Mouse (Mus musculus): ENCODE measurements at regions not wholly inside any gene's neighbourhood (a gene's known extent, or its start where the extent isn't known, plus 50 kb on each side); places are given as distances from the start of the nearest gene placed in this dataset.
A peak's percentile ranks its signal among the peaks of the same experiment; 100 is the strongest.

DNA sequence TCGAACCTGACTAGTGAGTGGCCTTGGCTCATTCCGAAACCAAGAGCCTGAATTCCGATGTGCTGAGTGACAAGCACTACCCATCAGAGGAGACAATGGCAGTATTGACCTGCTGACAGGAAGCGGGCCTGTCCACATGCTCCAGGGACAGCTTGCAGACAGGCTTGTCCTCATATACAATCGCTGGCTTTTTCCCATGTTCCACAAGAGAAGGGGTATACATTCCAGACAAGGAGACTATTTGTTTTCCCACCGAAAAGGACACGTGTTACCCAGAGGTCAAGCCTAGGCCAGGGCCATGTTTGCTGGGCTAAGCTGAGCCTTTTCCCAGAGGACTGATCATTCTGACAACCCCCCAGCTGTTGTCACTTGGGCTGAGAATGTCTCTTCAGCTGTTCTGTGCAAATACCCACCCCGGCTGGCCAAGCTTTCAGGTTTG is 77.5 kb upstream of the Spon1 start:
- Histone ChIP-seq H3K9me3 (replicated peaks; ENCODE audit: control insufficient read depth, low read length) (no peaks in the 10 kb centered on the region), H3K4me1 (ENCODE audit: control insufficient read depth, insufficient read depth, low read length) (peaks cover 8% of the 10 kb centered on the region; the same call in 1 of the 2 replicates), H3K27ac (ENCODE audit: low read length) (no peak overlapping the region; the same call in 1 of the 2 replicates), H3K4me2 (ENCODE audit: low read depth, low read length) (no peak overlapping the region), H3K9ac (ENCODE audit: low read length) (no peak overlapping the region), H3K36me3 (ENCODE audit: control insufficient read depth, insufficient read depth, low read length) (no peaks in the 10 kb centered on the region), H3K27me3 (ENCODE audit: control insufficient read depth, insufficient read depth, low read length) (no peaks in the 10 kb centered on the region), H3K4me3 (replicated peaks; ENCODE audit: low read length) (no peak overlapping the region)
- 36% methylated on average over 8 of the region's 8 CpGs for WGBS
- ATAC-seq (ENCODE audit: insufficient read depth, low FRiP score) = peak; percentile 56; the same call in 1 of the 2 replicates

DNA sequence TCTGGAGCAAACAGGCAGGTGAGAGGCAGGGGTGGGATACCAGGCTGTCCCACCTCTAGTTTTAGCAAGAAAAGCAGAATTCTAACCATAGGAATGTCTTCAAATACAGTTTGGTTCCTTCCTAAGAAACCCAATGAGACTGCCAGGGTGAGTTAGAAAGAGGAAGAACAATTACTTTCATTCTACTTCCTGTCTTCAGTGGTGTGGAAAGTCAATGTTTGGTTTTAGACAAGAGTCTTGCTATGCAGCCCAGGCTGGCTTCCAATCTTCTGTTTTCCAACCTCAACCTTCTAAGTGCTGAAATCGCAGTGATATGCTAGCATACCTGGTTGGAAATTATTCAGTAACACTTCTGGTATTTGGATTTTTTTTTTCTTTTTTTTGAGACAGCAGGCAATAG is 77.1 kb upstream of the Spon1 start:
- Histone ChIP-seq H3K9me3 (replicated peaks; ENCODE audit: control insufficient read depth, low read length) (no peaks in the 10 kb centered on the region), H3K27me3 (ENCODE audit: control insufficient read depth, insufficient read depth, low read length) (no peaks in the 10 kb centered on the region), H3K4me2 (ENCODE audit: low read depth, low read length) (no peak overlapping the region), H3K4me3 (replicated peaks; ENCODE audit: low read length) (no peak overlapping the region), H3K9ac (ENCODE audit: low read length) (no peak overlapping the region), H3K4me1 (ENCODE audit: control insufficient read depth, insufficient read depth, low read length) (peaks cover 8% of the 10 kb centered on the region; the same call in 1 of the 2 replicates), H3K27ac (ENCODE audit: low read length) (no peak overlapping the region; the same call in 1 of the 2 replicates), H3K36me3 (ENCODE audit: control insufficient read depth, insufficient read depth, low read length) (no peaks in the 10 kb centered on the region)
- WGBS = 60% methylated on average over 1 of the region's 1 CpGs
- no peak for ATAC-seq (ENCODE audit: insufficient read depth, low FRiP score)

DNA sequence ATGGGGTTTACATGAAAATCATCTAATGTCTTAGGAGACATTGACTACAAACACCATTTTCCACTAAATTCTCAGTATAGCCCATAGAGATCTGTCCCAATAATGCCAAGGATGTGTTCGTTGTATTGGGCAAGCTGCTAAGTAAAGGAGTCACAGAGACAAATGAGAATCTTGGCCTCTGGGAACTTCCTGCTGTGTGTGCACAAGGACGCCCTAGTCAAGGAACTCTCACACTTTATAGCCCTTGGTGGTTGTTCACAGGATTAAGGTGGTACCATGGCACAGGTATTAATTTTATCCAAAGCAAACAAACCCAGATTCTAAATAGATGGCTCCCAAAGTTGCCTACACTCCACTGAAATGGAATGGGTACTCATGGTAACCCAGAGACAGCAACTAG is 76.7 kb upstream of the Spon1 start:
- Histone ChIP-seq H3K4me2 (ENCODE audit: low read depth, low read length) (no peak overlapping the region), H3K4me3 (replicated peaks; ENCODE audit: low read length) (no peak overlapping the region), H3K9me3 (replicated peaks; ENCODE audit: control insufficient read depth, low read length) (no peaks in the 10 kb centered on the region), H3K9ac (ENCODE audit: low read length) (no peak overlapping the region), H3K27ac (ENCODE audit: low read length) (no peak overlapping the region), H3K36me3 (ENCODE audit: control insufficient read depth, insufficient read depth, low read length) (no peaks in the 10 kb centered on the region), H3K27me3 (ENCODE audit: control insufficient read depth, insufficient read depth, low read length) (no peaks in the 10 kb centered on the region), H3K4me1 (ENCODE audit: control insufficient read depth, insufficient read depth, low read length) (peaks cover 8% of the 10 kb centered on the region; the same call in 1 of the 2 replicates)
- 54% methylated on average over 2 of the region's 2 CpGs for WGBS
- ATAC-seq (ENCODE audit: insufficient read depth, low FRiP score) = no peak

DNA sequence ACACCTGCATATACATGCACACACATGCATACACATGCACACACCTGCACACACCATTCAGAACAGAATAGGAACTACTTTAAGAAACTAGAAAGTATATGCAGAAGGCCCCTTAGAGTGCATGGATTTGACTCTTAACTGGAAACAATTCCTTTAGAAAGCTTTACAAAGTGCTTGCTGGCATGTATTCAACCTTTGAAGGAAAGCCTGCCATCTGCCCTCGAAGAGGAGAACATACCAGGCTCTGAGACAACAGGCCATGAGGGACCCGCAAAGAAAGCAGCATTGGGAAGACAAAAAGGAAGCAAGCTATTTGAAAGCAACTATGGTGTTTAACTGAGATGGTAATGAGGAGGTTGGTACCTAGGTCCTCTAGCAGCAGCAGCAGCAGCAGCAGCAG is 74.0 kb upstream of the Spon1 start:
- ATAC-seq (ENCODE audit: insufficient read depth, low FRiP score) = no peak
- peaks cover 8% of the 10 kb centered on the region; the same call in 1 of the 2 replicates for H3K4me1 ChIP-seq (ENCODE audit: control insufficient read depth, insufficient read depth, low read length)
- no peak overlapping the region for H3K4me2 ChIP-seq (ENCODE audit: low read depth, low read length)
- WGBS = 60% methylated on average over 2 of the region's 2 CpGs
- no peaks in the 10 kb centered on the region for H3K9me3 ChIP-seq (replicated peaks; ENCODE audit: control insufficient read depth, low read length)
- H3K27ac ChIP-seq (ENCODE audit: low read length) = no peak overlapping the region
- H3K9ac ChIP-seq (ENCODE audit: low read length) = no peak overlapping the region
- no peaks in the 10 kb centered on the region for H3K36me3 ChIP-seq (ENCODE audit: control insufficient read depth, insufficient read depth, low read length)
- H3K27me3 ChIP-seq (ENCODE audit: control insufficient read depth, insufficient read depth, low read length) = no peaks in the 10 kb centered on the region
- no peak overlapping the region for H3K4me3 ChIP-seq (replicated peaks; ENCODE audit: low read length)

DNA sequence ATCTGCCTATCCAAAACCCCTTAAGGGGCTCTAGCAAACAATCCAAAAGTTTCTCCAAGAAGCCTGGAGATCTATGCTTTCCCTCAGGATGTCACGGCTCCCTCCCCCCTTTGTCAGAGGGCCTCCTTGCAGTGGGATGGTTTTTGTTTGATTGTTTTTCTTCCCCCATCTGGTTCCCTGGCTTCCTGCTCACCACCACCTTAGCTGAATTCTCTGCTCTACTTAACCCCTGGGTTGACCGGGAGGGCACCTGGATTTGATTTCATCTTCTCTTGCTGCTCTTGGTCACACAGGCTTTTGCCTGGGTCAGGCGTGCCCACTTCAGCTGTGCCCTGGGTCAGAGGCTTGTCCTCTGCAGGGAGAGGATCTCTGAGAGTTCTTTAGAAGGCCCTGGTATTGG is 72.3 kb upstream of the Spon1 start:
- no peak overlapping the region for H3K9ac ChIP-seq (ENCODE audit: low read length)
- ATAC-seq (ENCODE audit: insufficient read depth, low FRiP score) = no peak
- 59% methylated on average over 3 of the region's 3 CpGs for WGBS
- peaks cover 1% of the 10 kb centered on the region; the same call in 1 of the 2 replicates for H3K4me1 ChIP-seq (ENCODE audit: control insufficient read depth, insufficient read depth, low read length)
- H3K27me3 ChIP-seq (ENCODE audit: control insufficient read depth, insufficient read depth, low read length) = no peaks in the 10 kb centered on the region
- H3K4me2 ChIP-seq (ENCODE audit: low read depth, low read length) = no peak overlapping the region
- no peaks in the 10 kb centered on the region for H3K36me3 ChIP-seq (ENCODE audit: control insufficient read depth, insufficient read depth, low read length)
- H3K27ac ChIP-seq (ENCODE audit: low read length) = no peak overlapping the region
- no peak overlapping the region for H3K4me3 ChIP-seq (replicated peaks; ENCODE audit: low read length)
- no peaks in the 10 kb centered on the region for H3K9me3 ChIP-seq (replicated peaks; ENCODE audit: control insufficient read depth, low read length)

DNA sequence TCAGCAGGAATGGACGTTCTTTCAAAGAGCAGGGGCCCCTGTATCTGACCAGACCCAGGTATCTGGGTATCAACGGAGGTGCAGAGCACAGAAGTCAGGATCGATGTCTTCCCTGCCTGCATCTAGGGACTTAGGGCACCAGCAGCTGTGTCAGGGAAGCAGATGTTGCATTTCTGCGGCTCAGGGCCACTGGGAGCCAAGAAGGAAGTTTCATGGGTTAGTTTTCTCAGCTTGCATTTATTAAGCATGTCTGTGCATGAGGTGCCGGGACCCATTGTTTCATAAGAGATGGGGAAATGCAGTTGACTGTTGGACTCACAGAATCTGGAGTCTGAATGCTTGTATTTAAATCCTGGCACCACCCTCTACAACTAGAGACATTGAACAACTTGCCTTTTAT is 71.3 kb upstream of the Spon1 start:
- Histone ChIP-seq H3K4me3 (replicated peaks; ENCODE audit: low read length) (no peak overlapping the region), H3K27me3 (ENCODE audit: control insufficient read depth, insufficient read depth, low read length) (no peaks in the 10 kb centered on the region), H3K4me1 (ENCODE audit: control insufficient read depth, insufficient read depth, low read length) (no peaks in the 10 kb centered on the region), H3K4me2 (ENCODE audit: low read depth, low read length) (no peak overlapping the region), H3K27ac (ENCODE audit: low read length) (no peak overlapping the region), H3K9me3 (replicated peaks; ENCODE audit: control insufficient read depth, low read length) (no peaks in the 10 kb centered on the region), H3K9ac (ENCODE audit: low read length) (no peak overlapping the region), H3K36me3 (ENCODE audit: control insufficient read depth, insufficient read depth, low read length) (no peaks in the 10 kb centered on the region)
- no peak for ATAC-seq (ENCODE audit: insufficient read depth, low FRiP score)
- WGBS = 53% methylated on average over 5 of the region's 5 CpGs

DNA sequence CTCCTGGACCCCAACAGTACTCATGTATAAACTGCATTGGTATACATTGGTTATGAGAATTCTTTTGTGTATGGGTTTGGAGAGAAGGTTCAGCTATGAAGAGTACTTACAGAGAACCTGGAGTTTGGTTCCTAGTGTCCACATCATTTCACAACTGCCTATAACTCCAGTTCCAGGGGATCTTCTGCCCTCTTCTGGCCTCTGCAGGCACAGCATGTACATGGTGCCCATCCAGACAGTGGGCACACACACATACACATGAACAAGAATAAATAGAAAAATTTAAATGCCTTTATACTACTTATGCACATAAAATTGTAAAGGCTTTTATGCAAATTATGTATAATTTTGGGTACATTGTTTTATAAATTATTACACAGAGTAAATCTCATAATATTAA is 59.9 kb upstream of the Spon1 start:
- Histone ChIP-seq H3K27me3 (ENCODE audit: control insufficient read depth, insufficient read depth, low read length) (no peaks in the 10 kb centered on the region), H3K9me3 (replicated peaks; ENCODE audit: control insufficient read depth, low read length) (no peaks in the 10 kb centered on the region), H3K9ac (ENCODE audit: low read length) (no peak overlapping the region), H3K36me3 (ENCODE audit: control insufficient read depth, insufficient read depth, low read length) (no peaks in the 10 kb centered on the region), H3K27ac (ENCODE audit: low read length) (no peak overlapping the region), H3K4me2 (ENCODE audit: low read depth, low read length) (no peak overlapping the region), H3K4me3 (replicated peaks; ENCODE audit: low read length) (no peak overlapping the region), H3K4me1 (ENCODE audit: control insufficient read depth, insufficient read depth, low read length) (no peaks in the 10 kb centered on the region)
- no peak for ATAC-seq (ENCODE audit: insufficient read depth, low FRiP score)

DNA sequence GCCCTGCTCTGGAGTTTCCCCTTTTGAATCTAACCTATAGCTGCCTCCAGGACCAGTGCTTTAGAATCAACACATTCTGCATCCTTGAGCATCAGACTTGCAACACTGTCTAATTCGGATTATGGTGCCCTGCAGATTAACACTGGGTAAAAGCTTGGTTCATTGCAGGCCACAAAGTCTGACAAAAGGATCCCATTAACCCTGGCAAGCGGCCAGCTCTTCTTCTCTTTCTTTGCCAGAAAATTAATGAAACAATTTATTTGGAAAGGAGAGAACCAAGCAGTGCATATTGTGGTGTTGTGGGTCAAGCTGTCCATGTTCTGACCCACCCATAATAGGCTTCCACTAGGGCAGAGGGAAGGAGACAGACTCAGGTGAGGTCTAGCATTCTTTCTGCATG is 58.2 kb upstream of the Spon1 start:
- Histone ChIP-seq H3K27me3 (ENCODE audit: control insufficient read depth, insufficient read depth, low read length) (no peaks in the 10 kb centered on the region), H3K9ac (ENCODE audit: low read length) (no peak overlapping the region), H3K4me1 (ENCODE audit: control insufficient read depth, insufficient read depth, low read length) (no peaks in the 10 kb centered on the region), H3K36me3 (ENCODE audit: control insufficient read depth, insufficient read depth, low read length) (no peaks in the 10 kb centered on the region), H3K4me3 (replicated peaks; ENCODE audit: low read length) (no peak overlapping the region), H3K4me2 (ENCODE audit: low read depth, low read length) (no peak overlapping the region), H3K9me3 (replicated peaks; ENCODE audit: control insufficient read depth, low read length) (no peaks in the 10 kb centered on the region), H3K27ac (ENCODE audit: low read length) (no peak overlapping the region)
- WGBS = 76% methylated on average over 2 of the region's 2 CpGs
- no peak for ATAC-seq (ENCODE audit: insufficient read depth, low FRiP score)

DNA sequence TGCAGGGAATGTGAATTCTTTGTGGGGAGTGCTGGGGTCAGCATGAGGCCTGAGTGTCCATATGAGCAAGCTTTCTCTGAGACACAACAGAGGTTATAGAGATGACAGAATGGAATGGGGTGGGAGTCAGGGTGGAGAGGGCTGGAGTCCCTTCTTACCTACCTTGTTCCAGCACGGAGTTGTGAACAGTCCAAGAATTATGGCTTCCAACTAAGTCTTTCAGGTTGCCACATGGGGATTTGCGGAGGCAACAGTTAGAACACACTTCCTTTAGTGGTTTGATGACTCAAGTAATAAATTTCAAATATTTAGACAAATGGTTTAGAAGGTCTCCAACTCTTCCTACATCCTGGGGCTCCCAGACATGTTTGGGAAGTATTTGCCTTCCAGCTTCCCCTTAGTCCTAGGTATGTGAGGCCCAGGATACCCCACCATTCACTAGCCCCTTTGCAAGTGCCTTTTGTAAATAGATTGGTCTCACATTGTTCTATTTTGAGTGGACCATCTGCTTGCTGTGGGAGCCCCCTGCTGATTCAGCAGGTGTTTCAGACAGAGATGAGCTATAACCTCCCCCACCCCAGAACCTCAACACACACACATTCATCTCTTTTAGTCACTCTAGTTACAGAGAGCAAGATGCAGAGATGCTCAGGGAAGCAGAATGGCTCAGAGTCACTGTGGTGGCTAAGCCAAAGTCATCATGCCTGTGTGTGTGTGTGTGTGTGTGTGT is 55.1 kb upstream of the Spon1 start:
- H3K4me1 ChIP-seq (ENCODE audit: control insufficient read depth, insufficient read depth, low read length) = no peaks in the 10 kb centered on the region
- no peaks in the 10 kb centered on the region for H3K9me3 ChIP-seq (replicated peaks; ENCODE audit: control insufficient read depth, low read length)
- no peak overlapping the region for H3K9ac ChIP-seq (ENCODE audit: low read length)
- no peak overlapping the region for H3K4me3 ChIP-seq (replicated peaks; ENCODE audit: low read length)
- H3K27ac ChIP-seq (ENCODE audit: low read length) = no peak overlapping the region
- H3K4me2 ChIP-seq (ENCODE audit: low read depth, low read length) = no peak overlapping the region
- no peak for ATAC-seq (ENCODE audit: insufficient read depth, low FRiP score)
- no peaks in the 10 kb centered on the region for H3K27me3 ChIP-seq (ENCODE audit: control insufficient read depth, insufficient read depth, low read length)
- 56% methylated on average over 2 of the region's 2 CpGs for WGBS
- H3K36me3 ChIP-seq (ENCODE audit: control insufficient read depth, insufficient read depth, low read length) = no peaks in the 10 kb centered on the region
